Mouse (Mus musculus): ENCODE data around the gene Shh.

Gene Shh

DNA sequence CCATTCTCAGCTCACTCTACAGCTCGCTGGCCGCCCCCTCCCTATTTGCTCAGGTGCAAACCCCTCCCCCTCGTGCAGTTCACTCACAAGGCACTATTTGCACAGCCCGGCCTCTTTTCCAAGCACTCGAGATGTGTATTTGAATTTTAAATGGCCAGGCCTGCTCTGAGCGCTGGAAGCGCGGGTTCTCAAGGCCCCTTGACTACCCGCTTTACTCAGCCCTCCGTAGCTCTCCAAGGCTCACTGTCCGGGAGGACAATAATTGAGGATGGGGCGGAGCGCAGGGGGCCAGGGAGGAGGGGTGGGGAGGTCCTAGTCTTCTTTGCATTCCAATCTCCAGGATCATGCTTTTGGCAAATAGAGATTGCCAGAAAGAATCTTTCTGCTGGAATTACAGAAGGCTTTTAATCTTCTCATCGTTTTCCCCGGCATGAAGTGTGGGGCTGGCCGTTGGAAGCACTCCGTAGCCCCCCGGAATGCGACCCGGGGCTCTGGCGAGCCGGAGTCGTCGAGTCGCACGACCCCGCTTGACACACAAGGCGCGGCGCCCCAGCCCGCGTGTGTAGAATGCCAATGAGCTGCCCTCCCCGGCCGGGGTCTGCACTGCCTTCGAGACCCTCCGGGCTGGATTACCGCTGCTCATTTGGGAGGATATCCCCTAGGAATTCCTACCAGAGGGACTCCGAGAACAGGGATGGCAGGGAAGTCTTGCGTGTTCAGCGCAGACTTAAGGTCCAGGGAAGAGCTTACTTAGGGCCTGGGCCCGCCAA lies 7.4 kb downstream of the Shh start:
- DNase-seq (ENCODE audit: low spot score): peak; percentile 9

DNA sequence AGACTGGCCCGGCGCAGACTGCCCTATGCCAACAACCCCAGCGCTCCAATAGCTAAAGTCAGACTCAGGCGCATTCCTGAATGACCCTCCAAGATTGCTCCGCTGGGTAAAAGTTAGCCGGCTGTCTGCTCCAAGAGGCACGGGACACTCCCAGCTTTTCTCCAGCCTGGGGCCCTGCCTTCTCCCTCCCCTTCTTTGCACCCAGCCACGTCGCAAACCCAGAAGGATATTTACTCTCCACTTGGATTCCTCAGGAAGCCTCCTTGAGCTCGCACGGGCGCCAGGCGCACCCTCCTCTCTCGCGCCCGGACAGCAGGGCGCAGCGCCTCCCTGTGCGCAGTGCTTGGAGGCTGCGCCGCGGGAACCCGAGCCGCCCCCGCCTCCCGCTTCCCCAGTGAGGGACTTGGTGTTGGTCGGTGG lies 8.2 kb downstream of the Shh start:
- DNase-seq (ENCODE audit: low spot score): no peak

DNA sequence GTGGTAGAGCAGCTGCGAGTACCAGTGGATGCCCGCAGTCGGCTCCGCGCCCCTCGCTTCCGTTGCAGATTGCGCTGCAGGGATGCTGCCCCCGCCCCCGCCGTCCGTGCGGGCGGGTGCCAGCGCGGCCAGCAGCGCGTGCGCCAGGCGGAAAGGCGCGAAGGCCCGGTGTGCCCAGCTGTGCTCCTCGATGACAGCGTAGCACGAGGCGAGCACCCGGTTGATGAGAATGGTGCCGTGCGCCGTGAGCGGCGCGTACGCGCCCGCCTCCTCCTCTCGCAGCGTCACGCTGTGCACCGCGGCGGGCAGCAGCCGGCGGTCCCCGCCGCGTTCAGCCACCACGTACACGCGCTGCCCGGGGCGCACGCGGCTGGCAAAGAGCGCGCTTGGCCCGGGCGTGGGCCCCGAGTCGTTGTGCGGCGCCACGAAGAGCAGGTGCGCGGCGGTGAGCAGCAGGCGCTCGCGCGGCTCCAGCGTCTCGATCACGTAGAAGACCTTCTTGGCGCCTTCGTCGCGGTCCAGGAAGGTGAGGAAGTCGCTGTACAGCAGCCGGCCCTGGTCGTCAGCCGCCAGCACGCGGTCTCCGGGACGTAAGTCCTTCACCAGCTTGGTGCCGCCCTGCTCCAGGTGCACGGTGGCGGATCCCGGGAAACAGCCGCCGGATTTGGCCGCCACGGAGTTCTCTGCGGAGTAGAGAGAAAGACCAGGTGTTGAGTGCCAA lies 9.0 kb downstream of the Shh start:
- DNase-seq (ENCODE audit: low spot score): no peak

DNA sequence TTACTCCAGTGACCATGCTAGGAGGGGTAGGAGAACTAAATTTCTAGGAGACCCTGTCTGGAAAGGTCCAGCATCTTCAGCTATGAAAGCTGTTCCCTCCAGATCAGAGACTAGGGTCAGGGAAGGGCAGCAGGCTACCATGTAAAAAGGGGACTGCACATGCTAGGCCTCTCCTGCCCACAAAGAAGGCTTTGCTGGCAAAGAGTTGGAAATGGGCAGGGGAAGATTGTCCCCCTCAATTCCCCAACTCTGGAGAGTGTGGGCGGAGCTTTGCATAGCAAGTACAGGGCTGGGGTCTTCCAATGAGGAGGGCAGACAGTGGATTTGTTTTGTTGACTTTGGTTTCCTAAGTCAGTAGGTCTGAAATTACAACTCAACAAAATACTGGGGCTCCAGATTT lies 10.7 kb downstream of the Shh start:
- DNase-seq (ENCODE audit: low spot score): no peak

DNA sequence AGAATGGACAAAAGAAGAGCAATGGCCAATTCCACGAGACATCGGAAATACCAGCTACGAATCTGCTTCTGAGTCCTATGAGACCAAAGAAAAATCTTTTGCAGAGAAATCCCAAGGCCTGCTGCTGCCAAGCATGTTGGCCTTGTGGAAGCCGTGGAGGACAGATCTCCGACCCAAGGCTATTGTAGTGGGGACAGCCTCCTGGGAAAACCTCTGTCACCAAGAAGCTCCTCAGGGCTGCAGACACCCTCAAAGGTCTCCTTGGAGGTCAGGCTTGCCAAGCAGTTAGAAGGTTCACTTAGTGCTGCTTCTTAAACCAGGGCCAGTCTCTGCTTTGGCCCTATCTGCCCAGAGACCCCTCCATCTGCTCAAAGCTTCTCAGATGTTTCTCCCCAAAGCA lies 11.3 kb downstream of the Shh start:
- DNase-seq (ENCODE audit: low spot score): no peak

DNA sequence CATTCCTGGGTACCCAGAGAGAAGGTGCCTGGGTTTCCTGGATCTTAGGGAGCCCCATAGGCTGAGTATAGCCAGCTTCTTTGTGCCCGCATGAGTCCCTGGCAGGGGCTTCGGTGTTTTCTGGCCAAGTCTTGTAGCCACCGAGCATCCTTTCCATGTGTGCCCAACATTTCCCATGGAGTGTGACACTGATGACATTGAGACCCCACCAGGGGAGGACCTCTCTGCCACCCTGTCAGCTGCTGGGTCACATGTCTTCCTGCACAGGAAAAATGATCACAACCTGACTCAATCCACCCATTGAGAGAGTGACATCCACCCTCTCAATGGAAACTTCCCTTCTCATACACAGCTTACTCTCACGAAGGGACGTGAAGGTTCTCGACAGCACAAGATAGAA lies 12.5 kb downstream of the Shh start:
- DNase-seq (ENCODE audit: low spot score): no peak

DNA sequence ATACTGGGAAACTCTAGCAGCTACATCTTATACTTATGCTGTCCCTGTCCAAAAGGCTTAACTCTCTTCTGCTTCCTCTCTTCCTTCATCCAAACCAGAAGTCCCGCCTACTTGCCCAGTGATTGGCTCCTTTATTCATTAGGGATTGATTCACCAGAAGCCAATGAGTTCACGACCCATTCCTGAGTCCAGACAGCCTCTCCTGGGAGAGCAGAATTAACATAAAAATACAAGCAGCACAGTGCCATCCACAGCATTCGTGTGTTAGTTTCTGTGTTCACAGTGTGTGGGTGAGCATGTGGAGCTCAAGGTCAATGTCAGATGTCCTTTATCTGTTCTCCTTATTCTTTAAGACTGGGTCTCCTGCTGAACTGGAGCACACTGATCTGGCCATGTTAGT lies 13.5 kb downstream of the Shh start:
- no peak for DNase-seq (ENCODE audit: low spot score)

DNA sequence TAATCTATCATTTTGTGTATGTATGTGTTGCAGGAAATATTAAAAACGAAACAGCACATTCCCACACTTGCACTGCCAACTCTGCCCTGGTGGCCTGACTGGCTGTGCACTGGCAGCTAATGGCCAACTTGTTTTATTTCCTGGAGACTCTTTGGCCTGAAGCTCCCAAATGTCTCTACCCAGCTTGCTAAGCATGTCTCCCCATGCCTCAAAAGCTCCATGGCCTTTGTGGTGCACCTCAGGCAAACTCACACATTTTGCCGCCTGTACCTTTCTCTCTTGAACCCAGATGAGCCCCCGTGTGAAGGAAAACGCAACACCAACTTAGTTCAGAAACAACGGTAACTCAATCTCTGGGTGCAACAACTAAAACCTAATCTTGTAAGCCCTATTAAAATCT lies 14.0 kb downstream of the Shh start:
- no peak for DNase-seq (ENCODE audit: low spot score)

DNA sequence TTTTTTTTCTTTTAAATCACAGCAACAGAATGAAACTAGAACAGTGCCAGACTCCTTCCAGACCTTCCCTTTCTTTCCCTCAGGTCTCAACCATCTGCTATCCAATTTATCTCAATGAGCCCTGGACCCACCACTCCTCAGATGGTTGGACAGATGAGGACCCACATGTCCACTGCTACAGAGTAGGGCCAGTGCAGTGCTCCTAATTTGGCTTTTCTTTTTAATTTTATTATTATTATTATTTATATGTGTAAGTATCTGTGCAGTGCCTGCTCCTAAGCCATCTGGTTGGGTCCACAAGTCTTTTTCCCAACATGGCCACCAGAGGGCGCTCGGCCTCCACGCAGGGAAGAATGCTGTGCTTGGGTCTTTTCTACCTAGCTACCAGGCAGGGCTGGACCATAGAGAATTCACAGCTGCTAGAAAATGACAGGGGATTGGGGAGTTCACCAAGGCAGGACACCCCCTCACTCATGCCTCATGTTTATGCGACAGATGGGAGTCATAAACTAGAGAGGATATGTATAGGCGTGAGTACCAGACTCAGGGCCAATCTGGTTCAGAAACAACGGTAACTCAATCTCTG lies 15.9 kb downstream of the Shh start:
- DNase-seq (ENCODE audit: low spot score): peak; percentile 89

DNA sequence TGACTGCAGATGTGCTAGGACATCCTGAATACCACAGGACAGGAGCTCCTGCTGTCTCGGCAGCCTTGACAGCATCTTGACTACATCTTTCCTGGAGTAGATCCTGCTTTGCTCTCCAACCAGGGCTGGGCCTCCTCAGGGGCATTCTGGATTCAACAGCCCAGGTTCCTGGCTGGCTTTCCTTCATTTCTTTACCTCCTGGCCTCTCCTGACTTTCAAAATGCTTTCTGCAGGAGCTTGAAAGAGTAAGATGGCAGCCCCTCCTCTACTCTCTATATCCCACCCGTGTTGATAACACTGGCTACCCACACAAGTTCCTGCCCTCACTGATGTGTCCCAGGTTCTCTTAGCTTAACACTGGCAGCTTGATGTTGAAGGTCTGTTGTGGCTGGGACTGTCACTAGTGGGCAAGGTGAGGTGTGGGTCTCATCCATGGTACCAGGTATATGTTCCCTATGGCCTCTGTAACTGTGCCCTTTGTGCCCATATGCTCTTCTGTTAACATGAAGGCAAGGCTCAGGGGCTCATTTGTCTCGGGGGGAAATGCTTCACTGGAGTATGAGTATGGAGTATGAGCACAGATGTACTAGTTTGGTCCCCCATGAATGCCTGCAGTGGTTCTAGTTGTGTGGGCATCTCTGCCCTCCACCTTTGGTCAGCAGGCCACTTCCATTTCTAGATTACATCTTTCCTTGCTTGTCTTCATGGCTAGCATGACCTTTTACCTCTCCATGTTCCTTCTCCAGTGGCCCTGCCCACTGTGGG lies 16.7 kb downstream of the Shh start:
- DNase-seq (ENCODE audit: low spot score): no peak

DNA sequence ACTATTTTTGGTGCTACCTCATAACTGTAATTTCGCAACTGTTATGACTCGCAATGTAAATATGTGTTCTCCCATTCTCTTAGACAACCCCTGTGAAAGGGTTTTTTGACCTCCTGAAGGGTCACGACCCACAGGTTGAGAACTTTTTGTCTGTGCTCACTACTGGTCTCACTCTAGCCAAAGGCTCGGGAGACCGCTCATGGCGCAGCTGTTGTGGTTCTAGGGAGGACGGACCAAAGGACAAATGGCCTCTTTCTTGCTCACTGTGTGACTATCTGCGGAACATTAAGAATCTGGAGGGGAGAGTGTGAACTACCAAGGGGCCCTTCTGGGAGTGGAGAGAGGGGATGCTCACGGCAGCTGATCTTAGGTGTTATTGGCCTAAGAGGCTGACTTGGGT lies 41.1 kb downstream of the Shh start:
- DNase-seq (ENCODE audit: low spot score): peak; percentile 1

DNA sequence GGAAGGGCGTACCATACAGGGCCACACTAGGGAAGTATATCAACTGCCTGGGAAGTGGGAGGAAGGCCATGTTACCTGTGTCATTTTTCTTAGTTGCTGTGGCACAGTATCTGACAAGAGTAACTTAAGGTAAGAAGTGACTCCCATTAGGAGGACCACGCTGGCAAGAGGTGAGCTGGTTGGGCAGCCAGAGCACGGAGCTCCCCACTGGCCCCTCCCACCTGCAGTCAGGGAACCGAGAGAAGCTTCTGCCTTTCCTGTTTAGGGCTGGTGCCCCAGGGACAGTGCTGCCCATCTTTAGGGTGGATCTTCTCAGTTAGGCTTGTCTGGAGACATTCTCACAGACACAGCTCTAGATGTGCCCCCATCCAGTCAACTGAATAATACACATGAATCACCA lies 43.3 kb downstream of the Shh start:
- peak; percentile 1 for DNase-seq (ENCODE audit: low spot score)

DNA sequence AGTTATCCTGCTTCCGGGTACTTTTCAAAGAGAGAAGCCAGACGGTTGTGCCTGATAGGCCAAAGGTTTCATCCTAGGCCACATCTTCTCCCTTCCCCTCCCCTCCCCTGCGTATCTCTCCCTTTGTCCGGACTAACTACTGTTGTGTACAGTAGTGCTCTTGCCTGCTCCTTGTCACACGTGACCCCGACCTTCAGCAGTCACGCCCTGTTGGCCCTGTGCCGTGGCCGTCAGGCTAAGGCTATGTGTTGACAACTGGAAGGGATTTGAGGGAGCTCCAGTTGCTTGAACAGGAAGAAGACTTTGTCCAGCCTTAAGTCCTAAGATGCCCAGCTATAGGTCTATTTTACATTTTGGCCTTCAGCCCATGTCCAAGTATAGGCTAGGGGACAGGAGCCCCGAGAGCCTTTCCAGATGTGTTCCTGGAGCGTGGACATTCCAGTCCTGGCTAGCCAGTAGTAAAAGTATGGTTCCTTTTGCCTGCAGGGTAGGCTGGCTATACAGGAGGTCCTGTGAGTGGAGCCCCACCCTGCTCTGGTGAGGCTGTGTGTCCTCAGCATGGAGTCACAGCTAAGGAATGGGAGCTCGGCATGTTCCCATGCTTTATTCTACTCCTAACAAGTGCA lies 47.3 kb downstream of the Shh start:
- peak; percentile 2 for DNase-seq (ENCODE audit: low spot score)

DNA sequence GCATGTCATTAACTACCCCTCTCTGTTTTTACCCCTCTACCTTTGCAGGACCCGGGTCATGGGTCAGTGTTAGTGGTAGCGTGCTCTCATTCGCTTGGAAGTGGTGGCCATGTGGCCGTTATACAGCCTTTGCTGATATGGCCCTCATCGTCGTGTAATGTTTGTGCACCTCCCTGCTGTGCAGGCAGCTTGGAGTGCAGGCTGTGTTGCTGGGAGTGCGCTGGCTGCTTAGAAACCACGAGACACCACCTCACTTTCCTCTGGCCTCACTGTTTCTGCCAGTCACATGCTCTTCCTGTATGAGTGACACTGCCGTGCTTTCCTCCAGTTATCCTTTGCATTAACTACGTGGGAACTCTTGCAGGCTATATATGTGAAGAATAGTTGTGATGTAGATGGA lies 48.3 kb downstream of the Shh start:
- no peak for DNase-seq (ENCODE audit: low spot score)

DNA sequence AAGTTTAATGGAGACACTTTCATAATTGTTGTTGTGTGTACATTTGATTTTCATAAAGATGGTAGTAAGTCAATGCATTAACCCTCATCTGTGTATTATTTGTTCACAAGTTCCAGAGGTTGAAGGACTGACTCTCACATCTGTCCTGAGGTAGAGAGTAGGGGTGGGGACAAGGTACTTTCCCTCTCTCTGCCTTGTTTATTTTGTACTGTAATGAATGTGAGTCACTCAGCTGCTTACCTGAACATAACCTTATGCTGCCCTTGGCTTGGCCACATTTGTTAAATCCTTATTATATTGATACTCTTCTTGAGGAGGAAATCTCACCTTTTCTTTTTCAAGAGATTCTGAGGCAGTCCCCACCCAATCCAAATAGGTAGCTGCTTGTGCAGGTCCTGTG lies 51.0 kb downstream of the Shh start:
- DNase-seq (ENCODE audit: low spot score): no peak

DNA sequence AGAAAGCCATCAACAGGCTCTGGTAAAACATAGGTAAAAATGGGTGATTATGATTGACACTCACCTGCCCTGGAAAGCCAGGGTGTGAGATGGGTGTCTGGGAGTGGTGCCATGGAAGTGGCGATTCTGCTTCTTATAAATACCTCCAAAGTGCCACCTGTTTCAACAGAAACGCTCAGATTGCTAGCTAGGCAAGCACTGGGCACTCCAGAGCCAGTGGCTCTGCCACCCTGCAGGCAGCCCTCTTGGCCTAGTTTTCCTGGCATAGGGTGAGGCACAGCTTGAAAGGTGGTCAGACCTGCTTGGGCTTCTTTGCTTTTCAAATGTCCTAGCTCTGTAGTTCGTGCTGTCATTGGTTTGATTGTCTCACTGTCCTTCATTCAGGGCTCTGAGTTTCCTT lies 53.0 kb downstream of the Shh start:
- DNase-seq (ENCODE audit: low spot score): peak; percentile 3

DNA sequence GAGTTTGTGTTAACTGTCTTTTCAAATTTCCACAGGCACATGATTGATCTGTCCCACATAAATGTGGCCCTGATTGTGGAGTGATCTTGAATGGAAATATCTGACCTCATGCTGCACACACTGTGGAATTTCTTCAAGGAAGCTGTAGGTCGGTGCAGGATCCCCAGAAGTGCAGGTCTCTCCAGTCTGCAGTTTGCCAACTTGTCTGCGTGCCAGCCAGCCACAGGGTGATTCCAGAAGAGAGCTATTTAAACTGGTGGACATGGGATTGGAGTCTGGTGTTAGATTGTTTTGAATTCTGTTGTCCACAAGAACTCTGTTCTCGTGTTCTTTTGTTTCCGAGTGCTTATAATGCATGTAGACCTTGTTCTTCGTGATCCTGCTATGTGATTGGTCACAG lies 53.5 kb downstream of the Shh start:
- DNase-seq (ENCODE audit: low spot score): peak; percentile 4

DNA sequence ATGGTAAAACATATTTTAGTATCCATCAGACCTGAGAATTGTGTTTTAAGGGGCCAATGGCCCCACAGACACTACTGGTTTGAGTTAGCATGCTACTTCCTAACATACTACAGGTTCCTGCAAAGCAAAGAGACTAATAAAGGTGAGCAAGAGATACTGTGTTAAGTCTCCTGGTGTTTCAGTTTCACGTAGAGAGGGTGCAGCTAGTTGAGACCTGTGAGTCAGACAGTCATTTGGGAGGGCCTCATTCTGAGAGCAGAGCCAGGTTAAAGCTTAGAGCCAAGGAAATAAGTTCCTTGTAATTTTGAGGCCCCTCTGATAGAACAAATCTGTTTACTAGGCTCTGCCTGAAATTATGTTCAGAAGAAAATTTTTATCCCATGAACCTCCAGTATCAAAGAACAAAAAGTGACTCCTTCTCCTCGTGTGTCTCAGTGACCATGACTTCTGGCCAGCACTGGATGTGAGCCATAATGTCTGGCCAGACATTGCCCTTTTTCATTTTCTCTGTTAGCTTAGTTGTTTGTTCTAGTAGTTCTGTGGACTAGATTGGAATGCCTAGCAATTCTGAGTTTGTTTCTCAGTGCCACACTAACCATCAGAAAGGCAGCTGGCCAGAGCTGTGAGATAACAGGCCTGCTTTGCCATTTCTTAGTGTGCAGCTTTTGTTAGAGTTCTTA lies 54.9 kb downstream of the Shh start:
- peak; percentile 4 for DNase-seq (ENCODE audit: low spot score)
